Mouse (Mus musculus) intestine, embryonic 16.5 days (tissue): ENCODE measurements around the gene 1700025G04Rik. TPM values are rescaled to one million over a fixed set of nuclear protein-coding genes. Genes with fewer than 3 reads are reported as not detected.

Experiments used
- ATAC-seq: fragments of 200-750 bp; cut with Nextera tagmentation; 2 replicates; pipeline ENCODE4 v1.8.0; 2017; ENCODE audit warnings: moderate TSS enrichment, moderate library complexity
- H3K27ac ChIP-seq: fragments of 300-500 bp; sonication (generic); 2 replicates; pipeline ENCODE4 v1.5.1; 2014; ENCODE audit warnings: mild to moderate bottlenecking, low read length
- H3K27me3 ChIP-seq: fragments of 300-500 bp; sonication (generic); replicated peaks from 2 replicates; pipeline ENCODE4 v1.6.1; 2014; ENCODE audit warnings: low read length, control low read depth, mixed read lengths; ENCODE audit not compliant: control insufficient read depth, insufficient read depth
- H3K36me3 ChIP-seq: fragments of 300-500 bp; sonication (generic); 2 replicates; pipeline ENCODE4 v1.6.1; 2014; ENCODE audit warnings: low read length, control low read depth; ENCODE audit not compliant: control insufficient read depth, insufficient read depth
- H3K4me1 ChIP-seq: fragments of 300-500 bp; sonication (generic); 2 replicates; pipeline ENCODE4 v1.6.1; 2014; ENCODE audit warnings: low read length, control low read depth, mixed read lengths; ENCODE audit not compliant: control insufficient read depth, insufficient read depth
- H3K4me2 ChIP-seq: fragments of 300-500 bp; sonication (generic); 2 replicates; pipeline ENCODE4 v1.6.1; 2014; ENCODE audit warnings: low read depth, low read length, control low read depth
- H3K4me3 ChIP-seq: fragments of 300-500 bp; sonication (generic); 2 replicates; pipeline ENCODE4 v1.5.1; 2014; ENCODE audit warnings: mild to moderate bottlenecking, low read length
- H3K9ac ChIP-seq: fragments of 300-500 bp; sonication (generic); 2 replicates; pipeline ENCODE4 v1.6.1; 2014; ENCODE audit warnings: low read depth, low read length
- H3K9me3 ChIP-seq: fragments of 300-500 bp; sonication (generic); 2 replicates; pipeline ENCODE4 v1.6.1; 2016; ENCODE audit warnings: low read length, control low read depth; ENCODE audit not compliant: control insufficient read depth
- WGBS: fragments of 180-500 bp; shearing (Covaris S2); extraction: QIAGEN DNeasy Blood & Tissue Kit; methylation state at CpG from one replicate; pipeline ENCODE4 v1.1.7; 2014; 5-methylcytosine and 5-hydroxymethylcytosine counted together
- polyA plus RNA-seq: library from polyadenylated mRNA; unstranded; fragments of >200 nt; fragmentation: Nextera tagmentation; extraction: Ambion mirVana; gene quantifications from 2 replicates; pipeline ENCODE4 v1.2.1, GENCODE M21; 2015

The 1700025G04Rik gene
- polyA plus RNA-seq, 1 experiment from 2014 or later = 18.5 TPM

DNA sequence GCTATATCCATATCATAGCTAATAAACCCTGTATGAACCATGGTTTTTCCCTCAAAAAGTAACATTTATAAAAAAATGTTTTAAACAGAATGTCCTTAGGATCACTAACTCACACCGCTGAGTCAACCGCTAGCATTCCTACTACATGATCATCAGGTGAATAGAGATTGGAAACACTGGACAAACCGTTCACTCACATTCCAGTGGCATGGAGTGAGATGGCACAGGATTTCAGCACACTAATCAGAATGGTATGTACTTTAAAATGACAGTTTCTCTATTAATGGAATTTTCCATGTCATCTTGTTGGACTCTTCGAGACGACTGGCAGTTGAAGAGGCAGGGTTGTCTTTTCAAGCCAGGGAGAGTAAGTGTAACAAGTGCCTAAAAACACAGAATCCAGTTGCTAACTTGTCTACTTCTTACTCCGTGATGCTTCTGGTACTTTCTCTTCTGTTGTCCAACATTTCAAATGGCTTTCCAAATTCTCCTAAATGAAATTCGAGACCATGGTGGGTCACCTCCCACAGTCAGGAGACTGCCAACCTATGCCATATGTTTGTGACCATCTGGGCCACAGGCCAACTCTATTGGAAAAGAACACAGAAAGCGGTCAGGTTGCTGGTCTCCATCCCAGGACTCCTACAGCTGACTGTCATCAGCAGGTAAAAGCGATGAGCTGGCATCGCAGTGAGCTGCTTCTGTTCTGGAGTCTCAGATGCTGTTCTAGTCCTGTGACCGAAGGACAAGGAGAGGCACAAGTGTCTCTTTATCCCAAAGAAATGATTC, 26.4 kb downstream of the 1700025G04Rik start:
- Histone ChIP-seq H3K27me3 (no peaks in the 10 kb centered on the region), H3K9me3 (no peaks in the 10 kb centered on the region), H3K4me1 (no peaks in the 10 kb centered on the region), H3K36me3 (no peaks in the 10 kb centered on the region), H3K4me3 (no peak overlapping the region), H3K4me2 (no peak overlapping the region), H3K27ac (no peak overlapping the region), H3K9ac (no peak overlapping the region)
- no peak for ATAC-seq
- WGBS = 91% methylated on average over 11 of the region's 11 CpGs

GRCm38 (mm10) chr1:152061745-152062144, 28.2 kb downstream of the 1700025G04Rik start:
- ATAC-seq = no peak
- H3K4me1 ChIP-seq = no peaks in the 10 kb centered on the region
- no peaks in the 10 kb centered on the region for H3K27me3 ChIP-seq
- no peaks in the 10 kb centered on the region for H3K9me3 ChIP-seq
- H3K4me3 ChIP-seq = no peak overlapping the region
- no peak overlapping the region for H3K9ac ChIP-seq
- no peaks in the 10 kb centered on the region for H3K36me3 ChIP-seq
- H3K4me2 ChIP-seq = no peak overlapping the region
- WGBS = 80% methylated on average over 12 of the region's 12 CpGs
- H3K27ac ChIP-seq = no peak overlapping the region

- H3K4me2 ChIP-seq = no peak overlapping the region
- H3K4me1 ChIP-seq = no peaks in the 10 kb centered on the region
- no peaks in the 10 kb centered on the region for H3K27me3 ChIP-seq
- H3K9ac ChIP-seq = no peak overlapping the region
- no peak overlapping the region for H3K27ac ChIP-seq
- no peak for ATAC-seq
- H3K9me3 ChIP-seq = no peaks in the 10 kb centered on the region
- 87% methylated on average over 3 of the region's 3 CpGs for WGBS
- H3K36me3 ChIP-seq = no peaks in the 10 kb centered on the region
- H3K4me3 ChIP-seq = no peak overlapping the region
These were observed 29.7 kb downstream of the 1700025G04Rik start for GRCm38 (mm10) chr1:152060265-152060664.

- H3K4me3 ChIP-seq = no peak overlapping the region
- H3K27me3 ChIP-seq = no peaks in the 10 kb centered on the region
- no peaks in the 10 kb centered on the region for H3K36me3 ChIP-seq
- H3K27ac ChIP-seq = no peak overlapping the region
- H3K9ac ChIP-seq = no peak overlapping the region
- H3K9me3 ChIP-seq = no peaks in the 10 kb centered on the region
- WGBS = 78% methylated on average over 3 of the region's 3 CpGs
- no peaks in the 10 kb centered on the region for H3K4me1 ChIP-seq
- H3K4me2 ChIP-seq = no peak overlapping the region
- ATAC-seq = no peak
These were observed 31.1 kb downstream of the 1700025G04Rik start for GRCm38 (mm10) chr1:152058776-152059175.

DNA sequence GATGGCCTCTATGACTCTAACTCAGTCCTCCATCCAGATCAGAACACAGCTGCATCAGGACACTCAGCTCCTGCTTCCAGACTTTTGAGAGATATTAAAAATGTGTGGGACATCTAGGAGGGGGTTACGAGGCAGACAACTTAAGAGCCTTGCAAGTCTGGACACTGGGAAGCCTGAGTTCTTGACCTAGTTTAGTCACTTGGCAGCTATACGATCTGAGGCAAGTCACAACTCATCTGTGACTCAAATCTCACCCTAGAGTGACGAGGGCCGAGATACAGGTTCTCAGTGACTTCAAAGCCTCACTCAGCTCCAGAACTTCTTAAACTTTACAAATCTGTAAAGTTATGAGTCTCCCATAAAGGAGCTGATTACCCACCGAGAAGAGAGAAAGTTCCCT, 36.8 kb downstream of the 1700025G04Rik start:
- Histone ChIP-seq H3K27ac (no peak overlapping the region), H3K4me3 (no peak overlapping the region), H3K9me3 (no peaks in the 10 kb centered on the region), H3K27me3 (no peaks in the 10 kb centered on the region), H3K9ac (no peak overlapping the region), H3K4me2 (no peak overlapping the region), H3K36me3 (no peaks in the 10 kb centered on the region), H3K4me1 (peaks cover 11% of the 10 kb centered on the region; the same call in 1 of the 2 replicates)
- WGBS = 81% methylated on average over 5 of the region's 5 CpGs
- no peak for ATAC-seq

- Histone ChIP-seq H3K4me3 (no peak overlapping the region), H3K27me3 (no peaks in the 10 kb centered on the region), H3K9me3 (no peaks in the 10 kb centered on the region), H3K4me2 (no peak overlapping the region), H3K27ac (no peak overlapping the region), H3K36me3 (no peaks in the 10 kb centered on the region), H3K9ac (no peak overlapping the region), H3K4me1 (peaks cover 11% of the 10 kb centered on the region; the same call in 1 of the 2 replicates)
- 0 out of 2 replicates have a peak, but pooled peaks have one; percentile 30 for ATAC-seq
- 51% methylated on average over 9 of the region's 9 CpGs for WGBS
These were observed 38.1 kb downstream of the 1700025G04Rik start for GRCm38 (mm10) chr1:152051858-152052257.

- ATAC-seq = no peak
- H3K36me3 ChIP-seq = no peaks in the 10 kb centered on the region
- no peak overlapping the region for H3K9ac ChIP-seq
- H3K27me3 ChIP-seq = no peaks in the 10 kb centered on the region
- H3K4me1 ChIP-seq = peaks cover 11% of the 10 kb centered on the region; the same call in 1 of the 2 replicates
- H3K9me3 ChIP-seq = no peaks in the 10 kb centered on the region
- no peak overlapping the region for H3K27ac ChIP-seq
- no peak overlapping the region for H3K4me3 ChIP-seq
- 89% methylated on average over 7 of the region's 7 CpGs for WGBS
- H3K4me2 ChIP-seq = no peak overlapping the region
These were observed 39.9 kb downstream of the 1700025G04Rik start for GRCm38 (mm10) chr1:152050037-152050436.

GRCm38 (mm10) chr1:152048291-152048690, 41.6 kb downstream of the 1700025G04Rik start:
- H3K4me1 ChIP-seq = peaks cover 11% of the 10 kb centered on the region; the same call in 1 of the 2 replicates
- no peaks in the 10 kb centered on the region for H3K9me3 ChIP-seq
- no peak overlapping the region for H3K27ac ChIP-seq
- ATAC-seq = no peak
- no peak overlapping the region for H3K9ac ChIP-seq
- no peak overlapping the region for H3K4me3 ChIP-seq
- H3K27me3 ChIP-seq = no peaks in the 10 kb centered on the region
- no peaks in the 10 kb centered on the region for H3K36me3 ChIP-seq
- WGBS = 57% methylated on average over 4 of the region's 4 CpGs
- no peak overlapping the region for H3K4me2 ChIP-seq

- H3K4me3 ChIP-seq = no peak overlapping the region
- WGBS = 35% methylated on average over 5 of the region's 5 CpGs
- H3K27ac ChIP-seq = no peak overlapping the region
- H3K27me3 ChIP-seq = no peaks in the 10 kb centered on the region
- H3K4me1 ChIP-seq = peaks cover 11% of the 10 kb centered on the region; the same call in 1 of the 2 replicates
- no peaks in the 10 kb centered on the region for H3K9me3 ChIP-seq
- H3K36me3 ChIP-seq = no peaks in the 10 kb centered on the region
- H3K9ac ChIP-seq = no peak overlapping the region
- no peak for ATAC-seq
- no peak overlapping the region for H3K4me2 ChIP-seq
These were observed 42.5 kb downstream of the 1700025G04Rik start for GRCm38 (mm10) chr1:152047416-152047815.
